In genomic region chr14:40873961-40874360, GRCm38 (mm10) we compare ENCODE assay signal across 32 mouse cellular contexts. TPM values are rescaled to one million over a fixed set of nuclear protein-coding genes. Genes with fewer than 3 reads are reported as not detected.
"Had no signal": no experiment of that assay in that cellular context is flagged by ENCODE, and none has a peak within 500 bp of the region (broad histone marks: within the 10 kb centered on the region; RNA-seq: fewer than 3 reads in every experiment).

No protein-coding gene starts in this region.

- H3K9me3 ChIP-seq: limb, embryonic 10.5 days; limb, embryonic 12.5 days; limb, embryonic 13.5 days; limb, embryonic 15.5 days; liver, embryonic 13.5 days; liver, embryonic 15.5 days; lung, embryonic 15.5 days; megakaryocyte, embryonic 14.5 days; midbrain, embryonic 10.5 days; midbrain, embryonic 12.5 days; midbrain, embryonic 13.5 days; midbrain, embryonic 15.5 days; neural tube, embryonic 12.5 days had no signal

- H3K9ac ChIP-seq: limb, embryonic 12.5 days; limb, embryonic 13.5 days; limb, embryonic 15.5 days; liver, embryonic 13.5 days; liver, embryonic 14.5 days; liver, embryonic 15.5 days; liver, postnatal 0 days; lung, embryonic 14.5 days; lung, embryonic 15.5 days; midbrain, embryonic 12.5 days; midbrain, embryonic 13.5 days; midbrain, embryonic 15.5 days; neural tube, embryonic 12.5 days had no signal

- DNase-seq: left cerebral cortex, postnatal 4 days; liver; liver, embryonic 13.5 days; liver, postnatal 0 days; lung, adult 18-20 months; lung, adult 2 months; lung, embryonic 14.5 days; lung, postnatal 10 days; lung, postnatal 14 days; lung, postnatal 36 days; lung, postnatal 4 days; midbrain, embryonic 14.5 days had no signal

- H3K36me3 ChIP-seq: limb, embryonic 10.5 days; limb, embryonic 12.5 days; limb, embryonic 13.5 days; limb, embryonic 15.5 days; liver, embryonic 13.5 days; liver, embryonic 15.5 days; lung, embryonic 15.5 days; midbrain, embryonic 10.5 days; midbrain, embryonic 12.5 days; midbrain, embryonic 15.5 days; neural tube, embryonic 12.5 days had no signal

- H3K4me1 ChIP-seq: limb, embryonic 10.5 days; limb, embryonic 12.5 days; limb, embryonic 13.5 days; limb, embryonic 15.5 days; liver, embryonic 13.5 days; liver, embryonic 15.5 days; lung, embryonic 15.5 days; megakaryocyte, embryonic 14.5 days; midbrain, embryonic 10.5 days; midbrain, embryonic 12.5 days; midbrain, embryonic 13.5 days; midbrain, embryonic 15.5 days; neural tube, embryonic 12.5 days had no signal

- H3K27me3 ChIP-seq: limb, embryonic 12.5 days; limb, embryonic 13.5 days; limb, embryonic 15.5 days; liver, embryonic 13.5 days; liver, embryonic 15.5 days; lung, embryonic 15.5 days; megakaryocyte, embryonic 14.5 days; midbrain, embryonic 12.5 days; midbrain, embryonic 13.5 days; midbrain, embryonic 15.5 days; neural tube, embryonic 12.5 days had no signal

- H3K4me2 ChIP-seq: limb, embryonic 12.5 days; limb, embryonic 13.5 days; limb, embryonic 15.5 days; liver, embryonic 13.5 days; liver, embryonic 15.5 days; lung, embryonic 14.5 days; lung, embryonic 15.5 days; midbrain, embryonic 11.5 days; midbrain, embryonic 12.5 days; midbrain, embryonic 13.5 days; midbrain, embryonic 15.5 days; neural tube, embryonic 12.5 days had no signal

- ATAC-seq: liver, postnatal 0 days; lung, postnatal 0 days; midbrain, embryonic 13.5 days; midbrain, embryonic 15.5 days; midbrain, embryonic 16.5 days had no signal

- H3K4me3 ChIP-seq: left cerebral cortex, adult 2 months; limb, embryonic 10.5 days; limb, embryonic 12.5 days; limb, embryonic 13.5 days; limb, embryonic 15.5 days; liver, embryonic 13.5 days; liver, embryonic 15.5 days; lung, embryonic 15.5 days; megakaryocyte, embryonic 14.5 days; midbrain, embryonic 10.5 days; midbrain, embryonic 12.5 days; midbrain, embryonic 13.5 days; midbrain, embryonic 15.5 days; myocyte; neural tube, embryonic 12.5 days had no signal

- H3K27ac ChIP-seq: left cerebral cortex, adult 2 months; limb, embryonic 10.5 days; limb, embryonic 13.5 days; limb, embryonic 15.5 days; liver, embryonic 13.5 days; liver, embryonic 14.5 days; liver, embryonic 15.5 days; lung, embryonic 15.5 days; macrophage; midbrain, embryonic 10.5 days; midbrain, embryonic 12.5 days; midbrain, embryonic 13.5 days; midbrain, embryonic 15.5 days; neural tube, embryonic 12.5 days had no signal

RNA-seq across cellular contexts. Expression of gene Sh2d4b, which starts 19.1 kb away (rescaled TPM):
- polyA plus RNA-seq: liver, adult 2 months had no signal
